Mouse (Mus musculus) thymus, adult 2 months (tissue): Measurements from ENCODE around the gene Zfp651.

Source experiments
- CTCF ChIP-seq: fragments of 200-500 bp; IDR thresholded peaks from 2 replicates; pipeline ENCODE4 v1.5.1; 2012; ENCODE audit warnings: mild to moderate bottlenecking, control low read depth, low read length, moderate library complexity, borderline replicate concordance; ENCODE audit not compliant: control insufficient read depth, poor library complexity, insufficient read depth; ENCODE audit errors: extremely low read depth
- POLR2A ChIP-seq: fragments of 200-500 bp; IDR thresholded peaks from 2 replicates; pipeline ENCODE4 v1.6.1; 2012; ENCODE audit warnings: mild to moderate bottlenecking, low read length, control low read depth, moderate library complexity; ENCODE audit not compliant: control insufficient read depth, poor library complexity, insufficient read depth; ENCODE audit errors: extremely low read depth

DNA sequence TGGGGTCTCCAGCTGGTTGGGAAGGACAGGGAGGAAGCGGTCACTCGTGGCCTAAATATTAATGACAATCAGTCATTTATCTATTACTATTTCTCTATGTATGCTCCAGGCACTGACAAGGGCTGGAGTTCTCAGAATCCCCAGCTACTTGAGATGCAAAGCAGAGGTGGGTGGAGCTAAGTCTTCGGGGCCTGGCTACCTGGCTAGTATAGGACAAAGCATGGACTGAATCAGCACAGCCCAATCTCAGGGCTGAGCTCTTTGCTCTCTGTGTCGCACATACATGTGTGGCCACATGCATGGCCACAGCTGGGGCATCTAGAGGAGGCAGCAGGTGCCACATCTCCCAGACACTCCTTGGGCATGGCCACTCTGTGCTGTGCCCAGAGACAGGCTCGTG, 61.6 kb downstream of the Zfp651 start:
- TF ChIP-seq CTCF, result no peak
- no peak for TF ChIP-seq POLR2A
